Mouse (Mus musculus) bone marrow, adult 2 months (tissue): ENCODE results near the gene Fahd1.

Experiments
- CTCF ChIP-seq: fragments of 200-500 bp; IDR thresholded peaks from 2 replicates; pipeline ENCODE4 v1.5.1; 2011; ENCODE audit warnings: low read length, control low read depth; ENCODE audit not compliant: control insufficient read depth, insufficient read depth
- POLR2A ChIP-seq: fragments of 200-500 bp; IDR thresholded peaks from 2 replicates; pipeline ENCODE4 v1.6.1; 2011; ENCODE audit warnings: low read depth, mild to moderate bottlenecking, control low read depth, low read length, borderline replicate concordance; ENCODE audit not compliant: control insufficient read depth

DNA sequence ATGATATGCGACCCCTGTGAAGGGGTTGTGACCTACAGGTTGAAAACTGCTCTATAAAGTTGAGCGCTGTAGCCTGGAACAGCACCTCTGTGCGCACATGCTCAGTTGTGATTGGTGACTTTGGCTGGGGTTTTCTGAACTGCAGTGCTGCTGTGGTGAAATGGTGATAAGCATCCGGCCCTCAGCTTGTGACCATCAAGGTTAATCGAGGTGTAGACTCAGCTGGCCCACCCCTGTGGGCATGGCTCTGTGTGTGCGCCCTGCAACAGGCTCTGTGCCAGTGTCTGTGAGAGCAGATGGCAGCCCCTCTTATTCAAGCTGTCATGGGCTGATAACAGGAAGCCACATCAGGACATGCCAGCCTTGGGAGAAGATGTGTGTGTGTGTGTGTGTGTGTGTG, 8.8 kb upstream of the Fahd1 start:
- TF ChIP-seq POLR2A (peak; percentile 35; the same call in 1 of the 2 replicates), CTCF (no peak)
